Mouse (Mus musculus) retina, postnatal 1 day (tissue): ENCODE results near the gene Csgalnact2.

Source experiments
- DNase-seq: peaks from one replicate; pipeline ENCODE4 v3.0.0-alpha.2; 2012

The Csgalnact2 gene

DNA sequence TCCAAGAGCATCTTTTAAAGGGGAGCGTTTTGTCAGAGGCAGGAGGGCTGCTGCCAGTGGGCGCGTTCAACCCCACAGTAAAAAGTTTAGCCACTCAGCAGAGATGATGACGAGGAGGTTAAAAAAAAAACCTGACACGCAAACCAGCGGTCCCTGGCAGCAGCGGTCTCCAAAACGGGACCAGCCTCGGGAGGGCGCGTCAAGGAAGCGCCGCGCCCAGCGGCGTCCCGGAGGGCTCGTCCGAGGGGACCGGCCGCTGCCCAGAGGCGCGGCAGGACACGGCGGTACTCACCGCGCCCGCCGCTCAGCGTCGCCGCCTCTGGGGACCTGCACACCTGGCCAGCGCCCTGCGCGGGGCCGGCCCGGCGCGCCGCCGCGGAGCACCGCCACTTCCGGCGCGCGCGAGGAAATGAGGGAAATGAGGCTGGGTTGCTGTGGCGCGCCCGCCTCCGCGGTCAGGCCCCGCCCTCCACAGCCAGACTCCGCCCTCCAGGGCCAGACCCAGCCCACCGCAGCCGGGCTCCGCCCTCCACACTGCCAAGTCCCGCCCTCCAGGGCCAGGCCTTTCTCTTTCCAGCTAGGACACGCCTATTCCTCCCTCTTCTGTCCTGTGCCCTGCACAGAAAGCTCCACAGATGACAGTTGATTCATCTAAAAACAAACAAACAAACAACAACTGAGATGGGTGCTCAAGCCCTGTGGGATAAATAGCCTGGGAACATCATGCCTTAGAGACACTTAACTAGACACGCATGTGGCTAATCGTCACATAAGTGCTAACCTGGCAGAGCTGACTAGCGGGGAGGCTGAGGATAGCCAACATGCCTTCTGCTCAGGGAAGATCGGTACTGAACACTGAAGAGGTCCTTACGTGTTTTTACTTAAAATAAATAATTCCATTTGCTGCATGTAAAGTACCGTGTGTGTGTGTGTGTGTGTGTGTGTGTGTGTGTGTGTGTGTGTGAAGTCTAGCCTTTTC, at the start of gene Csgalnact2:
Csgalnact2 (minus strand) TSS at position 410 of the 979 bp plus-strand sequence.
- peak; percentile 93 for DNase-seq

- peak; percentile 49 for DNase-seq
These were observed 49.7 kb upstream of the Csgalnact2 start for GRCm38 (mm10) chr6:118188599-118188998.

DNA sequence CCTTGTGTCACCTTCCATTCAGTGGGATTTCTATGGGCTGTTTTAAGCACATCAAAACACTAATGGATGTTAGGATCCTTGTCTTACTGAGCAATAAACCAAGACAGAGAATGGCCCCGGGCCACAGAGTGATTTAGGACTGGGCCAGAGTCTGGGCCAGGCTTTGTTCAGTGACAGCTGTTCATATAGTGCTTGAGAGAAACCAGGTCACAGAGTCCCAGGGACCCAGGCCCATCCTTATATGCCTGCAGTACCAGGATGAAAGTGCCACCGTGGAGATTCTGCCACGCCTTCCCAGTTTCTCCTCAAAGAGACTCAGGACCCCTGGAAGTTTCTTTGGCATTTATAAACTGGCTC, 48.3 kb upstream of the Csgalnact2 start:
- DNase-seq: no peak

DNA sequence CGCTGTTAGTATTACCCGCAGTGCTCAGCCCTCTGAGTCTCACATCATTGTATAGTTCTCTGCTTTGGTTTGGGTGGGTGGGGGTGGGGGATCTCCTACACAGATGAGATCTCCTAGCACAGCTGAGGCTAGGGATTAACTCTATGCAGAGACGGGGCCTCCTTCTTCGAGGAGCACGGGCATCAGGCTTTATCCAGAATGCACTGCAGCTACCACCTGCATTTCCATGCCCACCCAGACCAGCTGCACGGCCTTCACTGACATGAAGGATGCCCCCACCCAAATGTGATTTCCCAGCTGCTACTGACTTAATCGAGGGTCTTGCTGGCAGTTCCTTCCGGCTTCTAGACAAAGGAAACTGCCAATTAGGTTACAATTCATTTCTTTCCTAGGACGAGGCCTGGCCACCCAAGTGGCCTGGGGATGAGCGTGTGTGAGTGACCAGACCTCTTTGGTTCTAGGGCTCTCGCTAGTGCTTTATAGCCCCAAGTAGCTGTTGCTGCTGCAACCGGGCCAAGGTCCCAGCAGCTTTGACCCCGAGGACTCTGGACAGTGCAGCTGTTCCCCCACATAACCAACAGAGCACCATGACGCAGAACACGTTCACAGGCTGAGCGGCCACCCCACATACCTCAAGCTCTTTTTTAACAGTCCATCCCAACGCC, 47.8 kb upstream of the Csgalnact2 start:
- DNase-seq: peak; percentile 91

- no peak for DNase-seq
These were observed 45.2 kb upstream of the Csgalnact2 start for GRCm38 (mm10) chr6:118184126-118184525.

DNA sequence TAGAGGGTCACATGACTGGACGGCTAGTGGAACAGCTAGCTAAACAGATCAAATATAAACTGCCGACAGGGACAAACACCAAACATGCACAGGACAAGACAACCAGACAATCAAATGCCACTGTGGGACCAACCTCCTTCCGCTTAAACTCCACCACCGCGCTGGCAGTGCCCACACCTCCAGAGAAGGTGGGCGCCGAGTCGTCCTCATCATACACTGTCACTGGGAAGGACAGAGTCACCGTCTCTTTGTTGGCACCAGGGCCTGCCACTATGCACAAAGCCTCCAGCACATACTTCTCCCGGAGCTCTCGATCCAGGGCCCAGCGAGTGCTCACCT, 41.1 kb upstream of the Csgalnact2 start:
- no peak for DNase-seq

DNA sequence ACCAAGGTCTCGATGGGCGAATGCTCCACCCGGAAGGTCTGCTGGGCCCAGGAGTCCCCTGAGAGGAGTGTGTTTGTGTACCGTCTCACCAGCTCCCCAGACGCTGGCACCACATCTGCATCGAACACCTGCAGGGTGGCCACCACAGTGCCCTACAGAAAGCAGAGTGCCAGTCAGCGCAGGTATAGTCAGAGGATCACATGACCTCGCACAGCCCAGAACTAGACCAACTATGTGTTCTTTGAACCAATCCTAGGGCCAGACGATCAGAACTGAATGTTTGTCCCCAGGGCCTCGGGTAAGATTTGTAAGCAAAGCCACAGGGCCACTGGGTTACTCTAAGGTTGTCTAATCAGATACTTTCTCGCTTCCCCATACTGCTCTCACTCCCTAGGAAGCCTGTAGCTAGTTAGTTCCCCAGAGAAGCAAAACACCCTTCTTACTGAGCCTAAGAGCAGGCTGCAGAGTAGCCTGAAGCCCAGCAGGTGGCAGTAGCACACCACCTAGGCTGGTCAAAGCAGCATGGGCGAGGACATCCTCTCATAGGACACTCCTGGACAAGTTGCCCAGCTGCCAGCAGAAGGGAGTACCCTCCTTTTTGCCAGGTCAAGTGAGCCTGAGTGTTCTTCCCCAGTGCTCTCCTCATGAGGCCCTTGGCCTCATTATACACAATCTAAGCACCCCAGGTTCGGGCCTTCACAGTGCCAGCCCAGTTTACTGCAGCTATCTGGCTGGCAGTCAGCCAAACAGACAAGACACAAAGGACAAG, 40.6 kb upstream of the Csgalnact2 start:
- peak; percentile 92 for DNase-seq

GRCm38 (mm10) chr6:118173975-118174328, 35.0 kb upstream of the Csgalnact2 start:
- no peak for DNase-seq

DNA sequence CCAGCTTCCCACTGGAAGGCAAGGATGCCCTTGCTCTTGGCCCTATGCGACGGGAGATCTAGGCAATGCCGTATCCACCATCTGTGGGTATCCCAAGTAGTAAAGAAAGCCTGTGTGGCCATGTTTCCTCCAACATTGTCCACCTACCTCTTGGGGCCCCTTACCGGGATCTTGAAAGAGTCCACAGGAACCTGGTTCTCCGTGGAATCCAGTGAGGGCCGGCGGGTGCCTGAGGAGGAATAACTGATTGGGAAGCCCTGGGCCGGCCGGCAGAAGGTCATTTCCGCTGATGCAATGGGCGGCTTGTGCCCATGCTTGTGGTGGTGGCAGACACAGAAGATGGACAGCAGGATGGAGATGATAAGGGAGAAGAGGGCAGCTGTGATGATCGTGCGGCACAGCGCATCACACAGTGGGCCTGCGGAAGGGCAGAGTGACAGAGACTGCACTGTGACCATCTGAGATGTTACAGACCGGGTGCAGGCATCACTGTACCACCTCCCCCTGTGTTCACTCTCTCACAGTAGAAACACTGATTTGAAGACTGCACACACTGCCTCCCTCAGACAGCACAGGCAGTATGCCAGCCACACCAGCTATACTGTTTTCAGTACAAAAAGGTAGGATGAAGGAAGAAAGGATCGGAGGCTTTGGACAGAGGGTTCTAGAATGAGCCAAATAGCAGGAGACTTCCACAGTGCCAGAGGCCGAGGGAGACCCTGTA, 34.5 kb upstream of the Csgalnact2 start:
- DNase-seq: no peak

DNA sequence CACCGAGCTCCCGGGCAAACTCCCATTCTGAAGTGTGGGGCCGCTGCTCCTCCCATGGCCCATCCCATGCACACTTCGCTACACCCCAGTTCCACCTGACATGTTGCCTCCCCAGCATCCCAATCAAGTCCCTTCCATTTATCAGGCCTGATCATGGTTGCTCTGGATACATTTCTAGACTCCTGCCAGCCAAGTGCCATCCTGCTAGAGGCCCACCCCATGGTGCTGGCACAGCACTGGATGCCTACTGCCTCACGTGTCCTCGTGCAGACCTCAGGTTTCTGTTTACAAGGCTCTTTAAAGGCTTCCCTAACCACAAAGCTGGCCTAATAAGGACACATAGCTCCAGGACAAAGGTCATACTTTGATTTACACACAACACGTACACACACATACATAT, 32.4 kb upstream of the Csgalnact2 start:
- DNase-seq: no peak

GRCm38 (mm10) chr6:118168106-118168505, 29.2 kb upstream of the Csgalnact2 start:
- DNase-seq: no peak

- DNase-seq: peak; percentile 21
These were observed 28.1 kb upstream of the Csgalnact2 start for GRCm38 (mm10) chr6:118167013-118167412.

GRCm38 (mm10) chr6:118165516-118165915, 26.6 kb upstream of the Csgalnact2 start:
- no peak for DNase-seq

GRCm38 (mm10) chr6:118164691-118165090, 25.8 kb upstream of the Csgalnact2 start:
- no peak for DNase-seq

- no peak for DNase-seq
These were observed 24.1 kb upstream of the Csgalnact2 start for GRCm38 (mm10) chr6:118163086-118163485.

- no peak for DNase-seq
These were observed 23.6 kb upstream of the Csgalnact2 start for GRCm38 (mm10) chr6:118162457-118163082.

DNA sequence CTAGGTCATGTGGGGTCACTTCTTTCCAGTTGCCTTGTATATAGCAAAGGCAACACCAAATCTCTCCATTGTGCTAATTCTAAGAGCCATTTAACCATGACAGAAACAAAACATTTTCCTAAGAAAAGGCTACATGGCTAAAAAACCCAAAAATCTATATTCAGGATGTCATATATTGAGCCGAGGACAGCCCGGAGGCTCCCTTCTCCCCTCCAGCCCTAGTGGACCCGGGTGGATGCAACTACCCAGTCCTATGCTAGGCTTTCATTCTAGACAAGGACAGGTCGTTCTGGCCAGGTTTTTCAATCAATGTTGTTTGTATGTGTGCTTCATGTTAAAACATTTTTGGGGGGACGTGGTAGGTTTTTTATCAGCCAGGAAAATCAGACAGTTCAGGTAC, 14.2 kb upstream of the Csgalnact2 start:
- DNase-seq: no peak

GRCm38 (mm10) chr6:118150988-118151387, 12.0 kb upstream of the Csgalnact2 start:
- DNase-seq: no peak

- no peak for DNase-seq
These were observed 11.6 kb upstream of the Csgalnact2 start for GRCm38 (mm10) chr6:118150538-118150937.

- DNase-seq: no peak
These were observed 11.2 kb upstream of the Csgalnact2 start for GRCm38 (mm10) chr6:118150128-118150527.

GRCm38 (mm10) chr6:118140961-118141360, 2.0 kb upstream of the Csgalnact2 start:
- DNase-seq: no peak

DNA sequence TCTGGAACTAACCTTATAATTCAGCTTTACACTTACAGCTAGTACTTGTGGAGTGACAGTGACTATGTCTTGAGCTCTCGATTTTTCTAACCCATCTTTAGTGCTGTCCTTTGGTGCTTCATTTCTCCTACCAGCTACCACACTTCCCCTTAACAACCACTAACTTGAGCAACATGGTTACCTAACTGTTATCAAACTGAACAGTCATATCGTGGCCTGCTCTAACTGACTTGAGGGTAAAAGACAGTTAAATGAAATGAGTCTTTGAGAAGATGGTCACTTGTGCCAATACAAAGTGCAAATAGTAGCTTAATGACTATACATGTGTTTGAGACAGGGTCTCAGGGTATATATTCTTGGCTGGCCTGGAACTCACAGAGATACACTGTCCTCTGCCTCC, 1.8 kb downstream of the Csgalnact2 start:
- DNase-seq: no peak
